Mouse (Mus musculus): Measurements from ENCODE around the gene Rras2.

Rras2 gene

DNA sequence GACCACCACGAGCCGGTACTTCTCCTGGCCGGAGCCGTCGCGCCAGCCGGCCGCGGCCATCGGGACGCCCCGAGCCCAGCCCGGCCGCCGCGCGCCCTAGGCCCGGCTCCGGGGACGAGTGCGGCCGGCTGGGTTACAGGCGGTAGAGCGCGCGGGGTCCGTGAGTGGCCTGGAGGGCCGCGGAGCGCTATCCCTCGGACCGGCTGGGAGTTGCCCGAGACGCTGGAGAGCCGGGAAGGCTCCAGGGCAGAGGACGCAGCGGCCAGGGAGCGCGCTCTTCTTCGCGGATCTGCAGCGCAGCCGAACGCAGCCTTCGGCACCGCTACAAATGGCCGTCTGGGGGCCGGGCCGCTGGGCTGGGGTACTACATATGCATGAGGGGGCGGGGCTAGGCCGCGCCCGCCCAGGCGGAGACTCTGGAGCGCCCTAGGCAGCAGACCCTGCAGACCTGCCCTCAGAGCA, at the start of gene Rras2:
Gene Rras2 (minus strand): TSS at position 338 of the 462 bp plus-strand sequence.
- DNase-seq (ENCODE audit: low read depth, low spot score), result peak; percentile 87
- no peaks in the 10 kb centered on the region for H3K36me3 ChIP-seq (ENCODE audit: control insufficient read depth, insufficient read depth, low read length, poor library complexity, severe bottlenecking)
- no peaks in the 10 kb centered on the region for H3K27me3 ChIP-seq (ENCODE audit: control insufficient read depth, insufficient read depth, low read length, poor library complexity, severe bottlenecking)

GRCm38 (mm10) chr7:114162975-114163374, 45.4 kb upstream of the Rras2 start:
- no peaks in the 10 kb centered on the region for H3K27me3 ChIP-seq (ENCODE audit: control insufficient read depth, insufficient read depth, low read length, poor library complexity, severe bottlenecking)
- H3K36me3 ChIP-seq (ENCODE audit: control insufficient read depth, insufficient read depth, low read length, poor library complexity, severe bottlenecking), result no peaks in the 10 kb centered on the region
- DNase-seq (ENCODE audit: low read depth, low spot score), result no peak

GRCm38 (mm10) chr7:114161101-114161500, 43.5 kb upstream of the Rras2 start:
- Histone ChIP-seq H3K36me3 (ENCODE audit: control insufficient read depth, insufficient read depth, low read length, poor library complexity, severe bottlenecking) (no peaks in the 10 kb centered on the region), H3K27me3 (ENCODE audit: control insufficient read depth, insufficient read depth, low read length, poor library complexity, severe bottlenecking) (no peaks in the 10 kb centered on the region)
- DNase-seq (ENCODE audit: low read depth, low spot score), result no peak

DNA sequence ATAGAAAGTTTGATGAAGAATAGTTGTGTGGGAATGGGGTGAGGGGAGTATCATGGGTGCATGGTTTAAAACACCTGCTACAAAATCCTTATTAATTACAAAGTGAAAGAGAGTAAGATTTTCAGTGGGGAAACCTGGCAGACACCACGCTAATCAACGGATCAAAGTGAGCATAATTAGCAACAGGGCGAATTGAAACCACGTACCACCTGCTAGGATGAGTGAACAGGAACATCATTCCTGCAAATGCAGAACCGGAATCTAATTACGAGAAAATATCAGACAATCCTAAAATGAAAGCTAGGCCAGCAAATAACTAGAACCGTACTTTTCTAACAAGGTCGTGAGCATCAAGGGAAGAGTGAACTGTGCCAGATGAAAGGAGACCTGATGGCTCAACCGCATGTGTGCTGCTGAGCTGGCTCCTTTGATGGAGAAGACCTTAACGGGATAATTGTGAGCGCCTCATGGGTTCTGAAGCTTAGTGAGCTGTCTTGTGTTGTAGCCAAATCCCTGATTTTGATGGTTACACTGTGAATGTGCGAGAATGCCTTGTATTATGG, 40.2 kb upstream of the Rras2 start:
- DNase-seq (ENCODE audit: low read depth, low spot score), result no peak
- Histone ChIP-seq H3K36me3 (ENCODE audit: control insufficient read depth, insufficient read depth, low read length, poor library complexity, severe bottlenecking) (no peaks in the 10 kb centered on the region), H3K27me3 (ENCODE audit: control insufficient read depth, insufficient read depth, low read length, poor library complexity, severe bottlenecking) (no peaks in the 10 kb centered on the region)

GRCm38 (mm10) chr7:114156364-114156763, 38.8 kb upstream of the Rras2 start:
- Histone ChIP-seq H3K36me3 (ENCODE audit: control insufficient read depth, insufficient read depth, low read length, poor library complexity, severe bottlenecking) (no peaks in the 10 kb centered on the region), H3K27me3 (ENCODE audit: control insufficient read depth, insufficient read depth, low read length, poor library complexity, severe bottlenecking) (no peaks in the 10 kb centered on the region)
- DNase-seq (ENCODE audit: low read depth, low spot score), result no peak

GRCm38 (mm10) chr7:114155053-114155865, 37.7 kb upstream of the Rras2 start:
- DNase-seq (ENCODE audit: low read depth, low spot score), result no peak
- Histone ChIP-seq H3K36me3 (ENCODE audit: control insufficient read depth, insufficient read depth, low read length, poor library complexity, severe bottlenecking) (no peaks in the 10 kb centered on the region), H3K27me3 (ENCODE audit: control insufficient read depth, insufficient read depth, low read length, poor library complexity, severe bottlenecking) (no peaks in the 10 kb centered on the region)

- no peak for DNase-seq (ENCODE audit: low read depth, low spot score)
- Histone ChIP-seq H3K27me3 (ENCODE audit: control insufficient read depth, insufficient read depth, low read length, poor library complexity, severe bottlenecking) (no peaks in the 10 kb centered on the region), H3K36me3 (ENCODE audit: control insufficient read depth, insufficient read depth, low read length, poor library complexity, severe bottlenecking) (no peaks in the 10 kb centered on the region)
These were observed 33.6 kb upstream of the Rras2 start for GRCm38 (mm10) chr7:114151036-114151780.

DNA sequence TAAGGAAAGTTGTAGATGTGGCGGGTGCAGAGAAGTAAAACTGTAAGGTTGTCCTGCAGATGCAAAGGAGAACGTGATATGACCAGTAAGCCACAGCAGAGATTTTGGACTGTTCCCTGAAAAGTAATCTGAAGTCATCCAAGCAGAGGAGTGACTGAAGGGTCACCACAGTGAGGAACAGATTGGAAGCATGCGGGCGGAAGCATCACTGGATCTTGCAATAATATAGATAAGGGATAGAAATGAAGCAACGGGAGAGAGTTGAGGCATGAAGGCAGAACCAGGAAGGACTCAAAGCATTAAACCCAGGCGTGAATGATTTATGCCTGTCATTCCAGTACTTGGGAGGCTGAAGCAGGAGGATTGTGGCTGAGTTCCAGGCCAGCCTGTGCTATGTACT, 32.0 kb upstream of the Rras2 start:
- H3K36me3 ChIP-seq (ENCODE audit: control insufficient read depth, insufficient read depth, low read length, poor library complexity, severe bottlenecking), result no peaks in the 10 kb centered on the region
- H3K27me3 ChIP-seq (ENCODE audit: control insufficient read depth, insufficient read depth, low read length, poor library complexity, severe bottlenecking), result no peaks in the 10 kb centered on the region
- no peak for DNase-seq (ENCODE audit: low read depth, low spot score)

- no peak for DNase-seq (ENCODE audit: low read depth, low spot score)
- no peaks in the 10 kb centered on the region for H3K36me3 ChIP-seq (ENCODE audit: control insufficient read depth, insufficient read depth, low read length, poor library complexity, severe bottlenecking)
- no peaks in the 10 kb centered on the region for H3K27me3 ChIP-seq (ENCODE audit: control insufficient read depth, insufficient read depth, low read length, poor library complexity, severe bottlenecking)
These were observed 31.6 kb upstream of the Rras2 start for GRCm38 (mm10) chr7:114149135-114149534.

GRCm38 (mm10) chr7:114145841-114146240, 28.3 kb upstream of the Rras2 start:
- DNase-seq (ENCODE audit: low read depth, low spot score), result peak; percentile 12
- Histone ChIP-seq H3K36me3 (ENCODE audit: control insufficient read depth, insufficient read depth, low read length, poor library complexity, severe bottlenecking) (no peaks in the 10 kb centered on the region), H3K27me3 (ENCODE audit: control insufficient read depth, insufficient read depth, low read length, poor library complexity, severe bottlenecking) (no peaks in the 10 kb centered on the region)

DNA sequence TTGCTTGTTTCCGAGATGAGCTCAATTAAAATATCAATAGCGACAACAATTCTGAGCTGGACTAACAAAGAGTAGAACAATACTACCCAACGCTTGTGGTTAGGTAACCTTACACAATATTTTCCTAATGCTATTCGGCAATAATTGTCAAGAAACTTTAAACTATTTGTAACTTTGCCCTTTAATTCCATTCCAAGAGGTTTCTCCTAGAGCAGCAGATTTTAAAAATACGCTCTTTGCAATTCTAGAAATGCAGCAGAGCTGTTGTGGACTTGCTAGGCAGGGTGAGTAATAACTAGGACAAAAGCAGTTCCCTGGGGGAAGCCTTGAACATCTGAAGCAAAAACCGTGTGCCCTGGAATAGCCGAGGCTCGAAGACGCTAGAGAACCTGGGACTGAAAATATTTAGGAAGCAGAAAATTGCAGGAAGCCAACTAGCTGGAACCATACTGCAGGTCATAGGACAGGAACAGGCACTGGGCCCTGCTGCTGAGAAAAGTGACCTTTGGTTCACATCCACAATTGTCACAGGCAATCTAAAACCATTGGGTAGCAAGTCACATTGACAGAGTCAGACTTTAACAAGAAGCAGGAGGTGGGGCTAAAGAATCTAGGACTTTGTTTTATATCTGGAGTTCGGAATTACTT, 24.7 kb upstream of the Rras2 start:
- no peak for DNase-seq (ENCODE audit: low read depth, low spot score)

GRCm38 (mm10) chr7:114140026-114140425, 22.4 kb upstream of the Rras2 start:
- no peaks in the 10 kb centered on the region for H3K36me3 ChIP-seq (ENCODE audit: control insufficient read depth, insufficient read depth, low read length, poor library complexity, severe bottlenecking)
- no peak for DNase-seq (ENCODE audit: low read depth, low spot score)
- no peaks in the 10 kb centered on the region for H3K27me3 ChIP-seq (ENCODE audit: control insufficient read depth, insufficient read depth, low read length, poor library complexity, severe bottlenecking)

More for the DNA sequence above, 24.7 kb upstream of the Rras2 start:
- no peaks in the 10 kb centered on the region for H3K36me3 ChIP-seq (ENCODE audit: control insufficient read depth, insufficient read depth, low read length, poor library complexity, severe bottlenecking)
- H3K27me3 ChIP-seq (ENCODE audit: control insufficient read depth, insufficient read depth, low read length, poor library complexity, severe bottlenecking), result no peaks in the 10 kb centered on the region

GRCm38 (mm10) chr7:114139400-114139799, 21.8 kb upstream of the Rras2 start:
- no peak for DNase-seq (ENCODE audit: low read depth, low spot score)
- Histone ChIP-seq H3K36me3 (ENCODE audit: control insufficient read depth, insufficient read depth, low read length, poor library complexity, severe bottlenecking) (no peaks in the 10 kb centered on the region), H3K27me3 (ENCODE audit: control insufficient read depth, insufficient read depth, low read length, poor library complexity, severe bottlenecking) (no peaks in the 10 kb centered on the region)

DNA sequence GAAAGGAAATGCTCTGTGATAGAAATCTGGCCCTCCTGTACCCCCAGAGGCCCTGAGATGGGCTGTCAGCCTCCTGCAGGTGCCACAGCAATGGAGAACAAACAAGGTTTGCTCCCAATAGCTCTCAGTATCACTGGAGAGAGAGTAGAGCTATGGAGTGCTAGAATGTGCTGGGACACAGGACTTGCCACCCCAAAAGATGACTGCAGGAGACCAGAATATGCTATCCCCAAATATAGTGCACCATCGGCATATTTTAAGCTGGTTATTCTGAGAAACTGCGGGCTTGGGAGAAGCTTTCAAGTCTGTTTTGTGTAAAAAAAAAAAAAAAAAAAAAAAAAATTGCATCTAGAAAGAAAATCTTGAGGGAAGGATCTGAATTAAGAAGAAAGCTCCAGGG, 20.7 kb upstream of the Rras2 start:
- no peak for DNase-seq (ENCODE audit: low read depth, low spot score)
- no peaks in the 10 kb centered on the region for H3K27me3 ChIP-seq (ENCODE audit: control insufficient read depth, insufficient read depth, low read length, poor library complexity, severe bottlenecking)

More for the DNA sequence above, 20.7 kb upstream of the Rras2 start:
- H3K36me3 ChIP-seq (ENCODE audit: control insufficient read depth, insufficient read depth, low read length, poor library complexity, severe bottlenecking), result no peaks in the 10 kb centered on the region
